Mouse (Mus musculus): ENCODE measurements around the gene Gstt4.

Gene Gstt4

DNA sequence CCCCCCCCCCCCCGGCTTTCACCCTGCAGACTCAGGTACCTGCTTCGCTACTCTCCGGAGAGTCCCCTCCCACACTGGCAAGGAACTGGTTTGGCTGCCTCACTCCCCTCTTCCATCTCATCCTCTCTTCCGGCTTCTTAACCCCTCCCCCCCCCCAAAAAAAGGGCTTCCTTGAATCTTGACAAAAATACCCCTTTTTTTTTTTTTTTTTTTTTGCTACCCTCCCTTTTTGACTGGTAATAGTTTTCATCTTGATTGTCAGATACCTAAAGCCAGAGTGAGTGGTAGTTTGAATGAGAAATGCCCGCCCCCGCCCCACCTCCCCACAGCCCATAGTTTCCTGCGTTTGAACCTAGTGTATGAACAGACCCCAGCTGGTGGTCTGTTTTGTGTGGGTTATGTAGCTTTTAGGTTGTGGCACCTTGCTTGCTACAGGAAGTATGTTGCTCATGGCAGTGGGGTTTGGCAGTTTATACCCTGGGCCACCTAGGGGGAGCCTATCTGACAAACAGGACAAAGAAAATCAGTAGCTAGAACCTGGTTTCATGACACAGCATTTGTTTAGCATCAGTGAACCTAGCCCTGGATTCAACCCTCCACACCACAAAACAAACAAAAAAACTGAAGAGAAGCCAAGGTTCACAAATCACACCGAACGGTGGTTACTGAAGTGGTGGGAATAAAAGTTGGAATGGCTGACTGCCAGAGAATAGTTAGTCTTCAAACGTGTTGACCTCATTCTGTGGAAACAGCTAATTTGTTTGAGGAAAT lies 13.6 kb upstream of the Gstt4 start:
- peak; percentile 31 for DNase-seq

DNA sequence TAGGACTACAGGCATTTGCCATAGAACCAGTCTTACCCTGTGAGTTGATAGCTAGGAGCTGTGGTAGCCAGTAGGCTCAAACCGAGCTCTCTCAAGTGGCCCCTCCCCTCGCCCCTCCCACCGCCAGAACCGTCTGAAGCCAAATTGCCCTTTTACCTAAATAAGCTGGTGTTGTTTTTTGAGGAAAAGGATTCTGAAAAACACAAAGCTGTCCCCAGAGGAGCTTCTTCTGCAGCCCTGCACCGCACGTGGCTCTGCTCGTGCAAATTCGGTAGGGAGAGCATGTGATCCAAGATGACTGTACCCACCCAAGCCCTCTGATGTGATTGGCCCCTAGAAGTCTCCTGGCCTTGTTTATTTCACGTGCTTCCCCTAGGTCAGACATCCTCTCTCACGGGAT lies 13.0 kb upstream of the Gstt4 start:
- DNase-seq, result peak; percentile 68

- no peak for DNase-seq
Observed at GRCm38 (mm10) chr10:75834721-75835120, 12.4 kb upstream of the Gstt4 start.

DNA sequence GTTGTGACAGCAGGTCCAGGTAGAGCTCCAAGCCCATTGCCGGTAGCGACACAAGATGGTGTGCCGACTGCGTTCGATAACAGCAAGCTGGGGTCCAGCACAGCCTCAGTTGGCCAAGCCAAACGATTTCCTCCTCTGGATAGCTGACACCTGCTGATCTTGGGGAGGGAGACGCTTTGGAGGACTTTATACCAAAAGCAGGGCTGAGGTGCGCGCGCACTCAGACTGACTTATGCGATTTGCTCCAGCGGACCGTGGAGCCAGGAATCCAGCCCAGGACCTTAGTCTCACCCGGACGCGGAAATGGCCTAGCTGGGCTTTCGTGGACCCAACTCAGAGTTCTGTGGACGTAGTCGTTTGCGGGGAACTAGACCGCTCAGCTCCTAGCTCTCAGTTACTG lies 11.9 kb upstream of the Gstt4 start:
- peak; percentile 70 for DNase-seq

DNA sequence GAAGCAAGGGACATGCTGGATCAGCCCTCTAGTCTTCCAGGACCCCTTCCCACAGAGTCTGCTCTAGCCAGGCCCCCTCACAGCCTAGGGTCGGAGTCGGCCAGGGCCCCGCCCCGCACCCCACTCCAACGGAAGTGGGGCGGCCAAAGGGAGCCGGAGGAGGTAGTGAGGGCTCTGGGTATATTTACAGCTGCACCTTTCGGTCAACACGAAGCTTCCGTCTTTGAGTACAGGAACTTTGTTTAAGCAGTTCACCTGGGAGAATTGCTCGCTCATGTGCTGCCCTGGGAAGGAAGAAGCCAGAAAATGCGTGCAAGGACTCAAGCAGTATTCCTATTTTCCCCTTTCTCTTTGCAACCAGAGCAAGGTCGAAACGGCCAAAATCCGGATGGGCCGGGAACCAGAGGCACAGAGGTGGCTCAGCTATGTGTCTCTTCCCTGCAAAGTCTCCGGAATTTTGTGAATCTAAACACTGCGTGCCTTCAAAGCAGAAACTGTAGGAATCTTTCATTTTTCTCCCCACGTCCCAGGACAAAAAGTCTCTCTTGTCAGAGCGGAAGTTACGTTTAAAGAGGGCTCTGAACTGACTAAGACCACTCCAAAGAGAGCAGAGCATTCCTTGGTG lies 11.2 kb upstream of the Gstt4 start:
- no peak for DNase-seq

GRCm38 (mm10) chr10:75832272-75832895 lies 10.0 kb upstream of the Gstt4 start:
- peak; percentile 45 for DNase-seq

DNA sequence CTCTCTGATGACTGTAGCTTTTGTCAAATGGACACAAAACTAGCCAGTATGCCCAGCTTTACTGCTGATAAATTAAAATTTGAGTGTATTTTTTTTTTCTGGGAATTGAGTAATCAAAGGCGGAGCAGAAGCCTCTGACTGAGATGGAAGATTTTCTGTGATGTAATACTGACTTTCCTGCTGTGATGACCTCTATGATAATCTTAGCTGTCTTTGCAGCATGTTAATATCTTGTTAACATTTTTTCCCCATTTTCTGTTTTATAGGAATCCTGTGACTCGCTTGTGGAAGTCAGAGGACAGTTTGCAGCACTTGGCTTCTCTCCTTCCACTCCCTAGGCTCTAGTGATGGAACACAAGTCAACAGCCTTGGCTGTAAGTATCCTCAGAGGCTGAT lies 7.9 kb upstream of the Gstt4 start:
- no peak for DNase-seq

DNA sequence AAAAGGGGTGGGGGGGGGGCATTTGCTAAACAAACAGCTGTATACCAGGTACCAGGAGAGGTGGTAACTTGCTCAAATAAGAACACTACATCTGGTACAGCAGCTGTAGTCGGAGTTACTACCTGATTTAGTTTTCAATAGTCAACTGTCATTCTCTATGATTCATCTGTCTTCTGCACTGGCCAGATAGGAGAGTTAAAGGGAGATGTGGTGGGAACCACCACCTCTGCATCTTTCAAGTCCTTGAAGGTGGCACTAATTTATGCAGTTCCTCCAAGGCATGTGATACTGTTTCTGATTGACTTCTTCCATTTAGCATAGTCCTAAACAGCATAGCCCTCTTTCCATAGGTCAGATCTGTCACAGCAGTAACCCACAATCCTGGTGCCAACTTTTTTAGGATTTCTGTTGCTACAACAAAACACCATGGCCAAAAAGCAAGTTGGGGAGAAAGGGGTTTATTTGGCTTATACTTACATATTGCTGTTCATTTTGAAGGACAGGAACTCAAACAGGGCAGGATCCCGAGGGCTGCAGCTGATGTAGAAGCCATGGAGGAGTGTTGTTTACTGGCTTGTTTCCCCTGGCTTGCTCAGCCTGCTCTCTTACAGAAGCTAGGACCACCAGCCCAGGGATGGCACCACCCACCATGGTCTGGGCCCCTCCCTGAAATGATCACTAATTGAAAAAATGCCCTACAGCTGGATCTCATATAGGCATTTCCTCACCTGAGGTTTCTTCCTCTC lies 7.4 kb upstream of the Gstt4 start:
- no peak for DNase-seq

DNA sequence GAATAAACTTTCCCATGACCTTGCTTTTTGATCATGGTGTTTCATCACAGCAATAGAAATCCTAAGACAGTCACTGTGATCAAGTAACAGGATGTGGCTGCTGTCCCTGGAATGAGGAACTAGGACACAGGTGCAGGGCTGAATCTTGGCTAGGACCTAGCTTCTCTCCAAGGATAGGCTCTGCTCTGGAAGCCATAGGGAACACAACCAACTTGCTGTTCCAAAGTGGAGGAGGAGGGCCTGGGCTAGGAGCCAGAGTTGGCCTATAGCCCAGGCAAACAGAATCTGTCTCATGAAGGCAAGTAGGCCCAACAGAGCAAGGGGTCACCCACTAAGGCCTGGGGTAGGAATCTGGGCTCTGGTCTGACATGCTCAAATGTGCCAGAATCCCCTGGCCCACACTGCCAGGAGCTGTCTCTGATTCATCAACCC lies 6.2 kb upstream of the Gstt4 start:
- DNase-seq, result no peak

GRCm38 (mm10) chr10:75827668-75828360 lies 5.5 kb upstream of the Gstt4 start:
- DNase-seq, result no peak

GRCm38 (mm10) chr10:75824530-75824929 lies 2.2 kb upstream of the Gstt4 start:
- DNase-seq, result no peak

DNA sequence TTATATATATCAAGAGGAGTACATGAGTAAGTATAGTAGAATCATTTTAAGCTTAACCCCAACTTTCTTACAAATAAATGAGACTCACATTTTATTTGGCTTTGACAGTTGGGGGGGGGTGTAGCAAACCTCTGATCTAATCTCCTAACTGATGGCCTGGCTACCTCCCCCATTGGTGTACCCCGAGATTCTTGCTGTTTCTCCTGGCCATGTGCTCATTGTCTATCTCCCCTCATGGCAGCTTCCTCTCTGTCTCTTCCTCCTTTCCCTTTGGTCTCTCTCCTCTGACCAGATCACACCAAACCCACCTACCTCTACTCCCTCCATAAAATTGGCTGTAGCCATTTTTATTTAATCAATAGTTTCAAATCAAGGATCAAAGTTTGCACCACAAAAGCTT lies 1.4 kb upstream of the Gstt4 start:
- DNase-seq, result no peak

- no peak for DNase-seq
Observed at GRCm38 (mm10) chr10:75819882-75820281, 2.5 kb downstream of the Gstt4 start.

GRCm38 (mm10) chr10:75818641-75819040 lies 3.7 kb downstream of the Gstt4 start:
- no peak for DNase-seq

- DNase-seq, result no peak
Observed at GRCm38 (mm10) chr10:75804217-75804616, 18.1 kb downstream of the Gstt4 start.

DNA sequence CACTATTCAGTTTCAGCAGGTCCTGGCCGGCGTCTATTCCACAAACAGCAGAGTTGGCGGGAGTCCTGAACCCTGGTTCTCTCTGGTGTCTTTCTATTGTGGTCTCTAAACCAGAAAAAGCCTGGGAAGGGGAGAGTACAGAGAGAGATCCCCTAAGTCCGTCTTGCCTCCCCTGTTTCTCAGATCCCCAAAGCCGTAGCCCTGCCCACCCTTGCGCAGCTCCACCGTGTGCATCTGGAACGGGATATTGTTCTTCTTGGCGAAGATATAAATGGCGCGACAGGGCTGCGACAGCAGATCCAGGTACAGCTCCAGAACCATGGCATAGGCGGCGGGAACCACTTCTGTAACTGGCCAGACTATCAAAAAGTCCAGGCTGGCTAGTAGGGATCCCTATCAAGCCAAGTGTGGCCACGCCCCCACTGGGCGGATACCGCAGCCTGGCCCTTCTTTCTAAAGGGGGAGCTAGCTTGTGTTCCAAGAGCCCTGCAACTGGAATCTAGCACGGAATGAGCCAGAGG lies 24.1 kb downstream of the Gstt4 start, which contains the start of gene Gstt1:
Gene Gstt1, minus strand, starts transcription at position 409 of the 521 bp plus-strand sequence.
- DNase-seq, result peak; percentile 67

DNA sequence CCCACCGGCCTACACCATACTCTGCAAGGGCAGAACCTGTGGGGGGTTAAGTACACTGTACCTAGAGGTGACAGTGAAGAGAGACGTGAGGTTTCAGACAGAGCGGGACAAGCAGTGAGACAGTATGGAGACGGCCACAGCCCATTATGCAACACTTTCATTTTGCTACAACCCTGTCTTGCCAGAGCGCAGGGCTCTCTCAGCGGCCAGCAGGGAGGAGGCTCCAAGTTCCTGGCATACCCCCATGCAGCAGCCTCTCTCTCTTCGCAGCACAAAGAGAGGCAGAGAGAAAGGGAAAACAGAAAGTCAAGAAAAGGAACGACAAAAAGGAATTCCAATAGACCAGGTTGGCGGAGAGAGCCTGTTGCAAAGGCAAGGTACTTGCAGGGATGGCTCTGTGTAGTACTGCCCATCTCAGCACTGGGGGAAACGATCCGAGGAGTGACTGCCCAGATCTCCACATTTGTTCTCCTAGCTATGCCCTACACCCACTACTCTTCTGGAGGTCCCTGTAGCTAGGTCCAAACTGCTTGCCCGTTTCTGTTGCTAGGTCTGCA lies 24.6 kb downstream of the Gstt4 start:
- peak; percentile 49 for DNase-seq

- DNase-seq, result no peak
Observed at GRCm38 (mm10) chr10:75796731-75797516, 25.4 kb downstream of the Gstt4 start.

GRCm38 (mm10) chr10:75794880-75795279 lies 27.5 kb downstream of the Gstt4 start:
- DNase-seq, result peak; percentile 37

DNA sequence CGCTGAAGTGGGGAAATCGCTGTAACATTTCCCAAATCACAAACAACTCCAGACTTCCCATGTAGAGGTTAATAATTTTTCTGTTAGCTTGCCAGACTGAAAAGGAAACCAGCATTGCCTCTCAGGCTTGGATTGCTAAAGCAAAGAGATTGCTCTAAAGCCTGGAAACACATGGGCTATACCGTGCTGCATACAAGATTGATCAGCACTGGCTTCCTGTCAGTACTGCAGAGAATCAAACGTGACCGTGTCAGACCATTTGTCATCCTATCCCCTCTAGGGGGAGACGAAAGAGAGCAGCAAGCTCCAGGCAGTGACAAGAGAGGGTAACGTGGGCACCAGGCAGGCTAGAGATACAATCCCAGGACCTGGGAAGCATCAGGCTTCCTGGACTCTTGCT lies 31.6 kb downstream of the Gstt4 start:
- DNase-seq, result no peak

- no peak for DNase-seq
Observed at GRCm38 (mm10) chr10:75789841-75790240, 32.5 kb downstream of the Gstt4 start.

Data from retina, postnatal 1 day (tissue).